Mouse (Mus musculus) hindlimb bud, embryonic 11.5 days (tissue): Measurements from ENCODE around the gene Gm3194.
"Not testable (repeated sequence)": the region's sequence is repeated elsewhere in the genome, so short reads cannot be mapped to it uniquely, and the experiment has no call there.

Experiments used
- DNase-seq: peaks from one replicate; pipeline ENCODE4 v3.0.0-alpha.2; 2012; ENCODE audit warnings: low read depth, low spot score; ENCODE audit errors: extremely low spot score

Gene Gm3194

DNA sequence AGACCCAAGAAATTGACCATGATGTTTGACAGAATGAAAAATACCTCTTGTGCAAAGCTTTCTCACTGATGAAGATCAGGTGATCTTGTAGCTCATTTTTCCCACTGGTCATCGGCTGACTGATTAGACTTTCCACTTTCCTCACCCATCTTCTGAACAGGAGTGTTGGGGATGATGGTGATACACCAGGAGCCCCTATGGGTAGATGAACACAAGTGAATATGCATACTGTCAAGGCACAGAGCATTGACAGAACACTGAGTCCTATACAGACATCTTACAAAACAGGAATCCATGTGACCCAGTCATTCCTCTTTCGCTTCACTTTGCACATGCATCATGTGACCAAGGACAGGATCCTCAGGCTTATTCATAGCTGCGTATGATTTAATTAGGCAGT lies at the start of gene Gm3194:
Gm3194 (minus strand) TSS at position 101 of the 400 bp plus-strand sequence.
- not testable (repeated sequence) for DNase-seq

GRCm38 (mm10) chr14:5501374-5501773 lies 46.1 kb upstream of the Gm3194 start, which contains the start of gene Gm3488:
Gene Gm3488, plus strand, starts transcription at chr14:5501674.
- not testable (repeated sequence) for DNase-seq

DNA sequence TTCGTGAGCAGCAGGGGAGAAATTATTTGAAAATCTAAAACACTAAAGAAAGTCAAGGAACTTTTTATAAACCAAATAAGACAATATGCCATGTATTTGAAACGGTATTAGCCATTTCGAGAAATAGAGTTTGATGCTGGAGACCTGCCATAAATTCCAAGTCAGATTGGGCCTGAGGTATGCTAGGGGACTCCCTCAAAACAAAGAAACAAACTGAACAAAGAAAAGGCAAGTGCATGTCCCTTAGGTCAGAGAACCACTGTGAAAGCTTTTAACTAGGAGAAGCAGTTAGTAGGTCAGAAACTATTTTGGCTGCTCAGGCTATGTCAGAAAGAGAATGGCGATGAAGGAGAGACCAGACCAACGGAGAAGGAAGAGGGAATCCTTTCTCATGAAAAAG lies 28.6 kb upstream of the Gm3194 start, which contains the start of gene Gm3187:
Gm3187 (plus strand) TSS at position 301 of the 400 bp plus-strand sequence.
- DNase-seq, result not testable (repeated sequence)

GRCm38 (mm10) chr14:5477730-5478129 lies 22.5 kb upstream of the Gm3194 start, which contains the start of gene Gm8246:
Gene Gm8246, minus strand, starts transcription at chr14:5477830.
- DNase-seq, result not testable (repeated sequence)

GRCm38 (mm10) chr14:5460469-5460868 lies 5.2 kb upstream of the Gm3194 start:
- DNase-seq, result not testable (repeated sequence)

DNA sequence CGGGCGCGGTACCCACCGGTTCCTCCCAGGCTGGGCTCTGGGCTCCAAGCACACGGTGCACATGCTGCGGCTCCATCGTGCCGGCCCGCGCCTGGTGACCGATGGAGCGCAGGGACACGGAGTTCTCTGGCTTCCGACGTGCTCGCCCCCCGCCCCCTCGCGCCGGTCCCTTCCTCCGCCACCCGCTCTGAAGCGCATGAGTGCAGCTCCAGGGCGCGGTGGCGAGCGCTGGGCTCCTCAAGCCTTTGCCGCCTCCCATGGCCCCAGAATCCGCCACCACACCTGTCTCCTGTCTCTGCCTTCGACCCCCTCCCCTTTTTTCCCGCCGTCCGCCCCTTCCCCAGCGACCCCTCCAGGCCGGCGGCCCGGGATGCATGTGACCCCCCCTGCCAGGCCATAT lies 66.3 kb downstream of the Gm3194 start, which contains the start of gene Gm3500:
Gm3500 (minus strand) TSS at position 101 of the 400 bp plus-strand sequence.
- DNase-seq, result not testable (repeated sequence)
